Mouse (Mus musculus): Measurements from ENCODE around the gene Calb2. TPM values are rescaled to one million over a fixed set of nuclear protein-coding genes. Genes with fewer than 3 reads are reported as not detected.

Gene Calb2
- polyA plus RNA-seq (2015; fragmentation: Nextera tagmentation; extraction: Ambion mirVana): 24.6 and 37.7 TPM in 2 replicates

- Histone ChIP-seq H3K4me1 (peaks cover 7% of the 10 kb centered on the region; the same call in 1 of the 2 replicates), H3K27me3 (peaks cover 39% of the 10 kb centered on the region), H3K36me3 (no peaks in the 10 kb centered on the region), H3K27ac (replicated peaks) (no peak within 1 kb of the TSS), H3K4me2 (replicated peaks) (peak within 1 kb of the TSS; percentile 30), H3K4me3 (replicated peaks) (peak within 1 kb of the TSS; percentile 24; the same call in 1 of the 2 replicates), H3K9me3 (replicated peaks) (no peaks in the 10 kb centered on the region), H3K9ac (no peak within 1 kb of the TSS)
- under 1% methylated on average over 33 of the region's 33 CpGs for WGBS
- peak; percentile 58; the same call in 1 of the 2 replicates for ATAC-seq (ENCODE audit: insufficient number of reproducible peaks, low FRiP score, low TSS enrichment, low read depth)
These were observed at the start of gene Calb2 for GRCm38 (mm10) chr8:110168046-110168445. Calb2 (minus strand) TSS chr8:110168210.

DNA sequence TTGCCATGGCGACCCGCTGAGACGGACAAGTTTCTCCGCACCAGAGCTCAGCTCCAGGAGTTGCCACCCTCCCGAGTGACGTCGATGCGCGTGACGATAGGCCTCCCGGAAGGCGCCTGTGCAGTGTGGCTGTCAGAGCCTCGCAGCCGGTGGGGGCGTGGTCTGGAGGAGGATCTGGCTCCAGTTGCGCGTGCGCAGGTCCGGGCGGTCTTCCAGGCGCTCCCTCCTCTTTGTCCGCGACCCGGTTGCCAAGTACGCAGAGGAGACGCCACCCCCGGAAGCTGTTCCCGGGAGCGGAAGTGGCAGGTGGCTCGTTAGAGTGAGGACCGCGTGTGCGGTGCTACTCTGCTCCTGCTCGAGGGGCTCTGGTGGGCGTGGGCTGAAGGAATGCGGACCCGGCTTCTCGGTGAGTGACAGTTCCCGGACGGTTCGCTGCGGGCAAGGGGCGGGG lies 49.7 kb upstream of the Calb2 start:
- ATAC-seq (ENCODE audit: insufficient number of reproducible peaks, low FRiP score, low TSS enrichment, low read depth): peak; percentile 99
- WGBS: under 1% methylated on average over 43 of the region's 43 CpGs
- peaks cover 10% of the 10 kb centered on the region for H3K4me1 ChIP-seq
- peak overlapping the region; percentile 60 for H3K4me2 ChIP-seq (replicated peaks)
- H3K9me3 ChIP-seq (replicated peaks): no peaks in the 10 kb centered on the region
- H3K4me3 ChIP-seq (replicated peaks): peak overlapping the region; percentile 59
- no peaks in the 10 kb centered on the region for H3K27me3 ChIP-seq
- no peak overlapping the region for H3K27ac ChIP-seq (replicated peaks)
- 0 out of 2 replicates have a peak overlapping the region, but pooled peaks have one; percentile 13 for H3K9ac ChIP-seq
- H3K36me3 ChIP-seq: peaks cover 21% of the 10 kb centered on the region

DNA sequence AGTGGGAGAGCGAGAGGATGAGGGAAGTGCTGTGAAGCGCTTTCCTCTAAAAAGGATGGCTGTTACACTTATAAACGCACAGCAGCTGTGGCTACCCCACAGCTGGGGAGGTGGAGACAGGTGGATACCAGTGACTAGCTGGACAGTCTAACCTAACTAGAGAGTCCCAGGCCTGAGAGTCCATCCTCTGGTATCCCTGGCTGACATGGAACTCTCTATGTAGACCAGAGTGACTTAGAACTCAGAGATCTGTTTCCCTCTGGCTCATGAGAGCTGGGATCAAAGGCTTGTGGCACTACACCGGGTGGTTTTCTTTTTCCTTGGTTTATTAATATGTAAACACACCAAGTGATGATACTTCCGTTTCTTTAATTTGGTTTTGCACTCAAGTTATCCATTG lies 49.2 kb upstream of the Calb2 start:
- H3K9me3 ChIP-seq (replicated peaks): no peaks in the 10 kb centered on the region
- H3K27ac ChIP-seq (replicated peaks): no peak overlapping the region
- H3K4me2 ChIP-seq (replicated peaks): peak overlapping the region; percentile 60
- peaks cover 16% of the 10 kb centered on the region for H3K36me3 ChIP-seq
- no peak overlapping the region for H3K9ac ChIP-seq
- WGBS: 28% methylated on average over 5 of the region's 5 CpGs
- H3K4me3 ChIP-seq (replicated peaks): peak overlapping the region; percentile 59
- no peaks in the 10 kb centered on the region for H3K27me3 ChIP-seq
- H3K4me1 ChIP-seq: peaks cover 10% of the 10 kb centered on the region
- no peak for ATAC-seq (ENCODE audit: insufficient number of reproducible peaks, low FRiP score, low TSS enrichment, low read depth)

GRCm38 (mm10) chr8:110216253-110216652 lies 48.2 kb upstream of the Calb2 start:
- ATAC-seq (ENCODE audit: insufficient number of reproducible peaks, low FRiP score, low TSS enrichment, low read depth): no peak
- WGBS: 67% methylated on average over 5 of the region's 5 CpGs
- no peak overlapping the region for H3K27ac ChIP-seq (replicated peaks)
- H3K9me3 ChIP-seq (replicated peaks): no peaks in the 10 kb centered on the region
- H3K4me2 ChIP-seq (replicated peaks): no peak overlapping the region
- H3K27me3 ChIP-seq: no peaks in the 10 kb centered on the region
- H3K4me1 ChIP-seq: peaks cover 10% of the 10 kb centered on the region
- peaks cover 6% of the 10 kb centered on the region; the same call in 1 of the 2 replicates for H3K36me3 ChIP-seq
- H3K9ac ChIP-seq: no peak overlapping the region
- H3K4me3 ChIP-seq (replicated peaks): no peak overlapping the region

GRCm38 (mm10) chr8:110215365-110215764 lies 47.4 kb upstream of the Calb2 start, which contains the start of gene Cmtr2:
Cmtr2 (plus strand) TSS chr8:110215665.
- Histone ChIP-seq H3K4me3 (replicated peaks) (no peak within 1 kb of the TSS), H3K27ac (replicated peaks) (no peak within 1 kb of the TSS), H3K9ac (no peak within 1 kb of the TSS), H3K4me2 (replicated peaks) (no peak within 1 kb of the TSS), H3K27me3 (no peaks in the 10 kb centered on the region), H3K36me3 (no peaks in the 10 kb centered on the region), H3K4me1 (peaks cover 10% of the 10 kb centered on the region), H3K9me3 (replicated peaks) (no peaks in the 10 kb centered on the region)
- WGBS: 65% methylated on average over 7 of the region's 7 CpGs
- no peak for ATAC-seq (ENCODE audit: insufficient number of reproducible peaks, low FRiP score, low TSS enrichment, low read depth)

GRCm38 (mm10) chr8:110201806-110202205 lies 33.8 kb upstream of the Calb2 start:
- no peaks in the 10 kb centered on the region for H3K9me3 ChIP-seq (replicated peaks)
- 22% methylated on average over 11 of the region's 11 CpGs for WGBS
- H3K27ac ChIP-seq (replicated peaks): no peak overlapping the region
- no peak overlapping the region for H3K9ac ChIP-seq
- H3K27me3 ChIP-seq: no peaks in the 10 kb centered on the region
- no peak overlapping the region for H3K4me2 ChIP-seq (replicated peaks)
- ATAC-seq (ENCODE audit: insufficient number of reproducible peaks, low FRiP score, low TSS enrichment, low read depth): no peak
- no peaks in the 10 kb centered on the region for H3K36me3 ChIP-seq
- no peak overlapping the region for H3K4me3 ChIP-seq (replicated peaks)
- no peaks in the 10 kb centered on the region for H3K4me1 ChIP-seq

- ATAC-seq (ENCODE audit: insufficient number of reproducible peaks, low FRiP score, low TSS enrichment, low read depth): no peak
- Histone ChIP-seq H3K4me1 (no peaks in the 10 kb centered on the region), H3K27ac (replicated peaks) (no peak overlapping the region), H3K4me2 (replicated peaks) (no peak overlapping the region), H3K36me3 (no peaks in the 10 kb centered on the region), H3K9me3 (replicated peaks) (no peaks in the 10 kb centered on the region), H3K9ac (no peak overlapping the region), H3K4me3 (replicated peaks) (no peak overlapping the region), H3K27me3 (no peaks in the 10 kb centered on the region)
- under 1% methylated on average over 5 of the region's 5 CpGs for WGBS
These were observed 28.7 kb upstream of the Calb2 start for GRCm38 (mm10) chr8:110196678-110197077.

DNA sequence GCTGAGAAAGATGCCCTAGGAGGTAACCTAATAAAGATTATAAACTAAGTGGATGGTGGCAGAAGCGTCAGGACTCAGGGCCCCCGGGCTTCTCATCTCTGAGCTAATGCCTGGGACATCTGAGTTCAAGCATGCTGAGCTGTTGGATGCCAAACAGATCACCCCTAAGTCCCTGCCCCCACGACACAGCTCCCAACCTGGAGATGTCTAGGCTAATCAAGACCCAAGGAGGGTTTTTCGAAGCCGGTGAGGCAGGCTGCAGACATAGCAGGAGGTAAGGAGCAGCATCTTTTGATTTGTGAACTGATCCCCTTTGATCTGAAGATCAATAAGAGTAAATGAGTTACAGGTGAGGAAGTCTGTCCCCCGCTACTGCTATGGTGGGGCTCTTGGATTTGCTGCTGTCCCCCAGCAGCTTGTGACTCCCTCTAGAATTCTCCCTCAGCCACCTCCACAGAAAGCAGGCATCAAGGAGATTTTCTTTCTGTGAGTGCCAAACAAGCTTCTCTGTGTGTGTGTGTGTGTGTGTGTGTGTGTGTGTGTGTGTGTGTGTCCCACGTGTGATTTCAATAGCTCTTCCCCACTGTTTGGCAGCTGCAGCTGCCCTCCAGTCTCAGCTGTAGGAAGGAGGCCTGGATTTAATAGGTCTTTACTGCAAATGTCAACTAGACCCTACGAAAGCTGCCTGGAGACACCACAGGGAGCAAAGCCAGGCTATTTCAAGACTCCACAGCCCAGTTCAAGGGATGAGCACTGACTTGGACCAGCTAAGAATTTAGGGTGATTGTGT lies 21.1 kb upstream of the Calb2 start:
- no peak for ATAC-seq (ENCODE audit: insufficient number of reproducible peaks, low FRiP score, low TSS enrichment, low read depth)
- 12% methylated on average over 8 of the region's 8 CpGs for WGBS
- Histone ChIP-seq H3K9ac (no peak overlapping the region), H3K4me1 (no peaks in the 10 kb centered on the region), H3K27ac (replicated peaks) (no peak overlapping the region), H3K36me3 (no peaks in the 10 kb centered on the region), H3K27me3 (0 out of 2 replicates have a peak, but pooled peaks cover under 1% of the 10 kb centered on the region), H3K9me3 (replicated peaks) (no peaks in the 10 kb centered on the region), H3K4me3 (replicated peaks) (no peak overlapping the region), H3K4me2 (replicated peaks) (no peak overlapping the region)

DNA sequence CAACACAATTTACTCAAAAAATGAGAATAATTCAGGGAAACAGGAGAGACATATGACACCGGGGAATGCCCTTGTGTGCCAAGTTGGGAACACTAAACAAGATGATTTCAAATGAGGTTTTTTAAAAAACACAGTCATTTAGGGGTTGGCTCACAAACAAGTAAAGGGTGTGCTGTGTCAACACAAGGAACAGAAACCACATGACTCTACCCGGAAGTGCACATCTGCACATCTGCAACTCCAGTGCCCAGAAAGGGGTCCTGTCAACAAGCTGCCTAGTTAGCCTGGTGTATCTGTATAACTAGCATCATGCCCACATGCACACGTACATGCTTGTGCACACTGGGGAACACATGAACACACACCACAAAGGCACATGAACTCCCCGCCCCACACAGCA lies 17.5 kb upstream of the Calb2 start:
- Histone ChIP-seq H3K27ac (replicated peaks) (no peak overlapping the region), H3K36me3 (no peaks in the 10 kb centered on the region), H3K4me3 (replicated peaks) (no peak overlapping the region), H3K9me3 (replicated peaks) (no peaks in the 10 kb centered on the region), H3K4me2 (replicated peaks) (no peak overlapping the region), H3K27me3 (peaks cover 5% of the 10 kb centered on the region; the same call in 1 of the 2 replicates), H3K4me1 (no peaks in the 10 kb centered on the region), H3K9ac (no peak overlapping the region)
- WGBS: 57% methylated on average over 4 of the region's 4 CpGs
- no peak for ATAC-seq (ENCODE audit: insufficient number of reproducible peaks, low FRiP score, low TSS enrichment, low read depth)

GRCm38 (mm10) chr8:110183748-110184147 lies 15.7 kb upstream of the Calb2 start:
- no peak overlapping the region for H3K4me3 ChIP-seq (replicated peaks)
- 22% methylated on average over 11 of the region's 11 CpGs for WGBS
- H3K4me2 ChIP-seq (replicated peaks): no peak overlapping the region
- no peak for ATAC-seq (ENCODE audit: insufficient number of reproducible peaks, low FRiP score, low TSS enrichment, low read depth)
- no peak overlapping the region for H3K9ac ChIP-seq
- no peaks in the 10 kb centered on the region for H3K4me1 ChIP-seq
- no peak overlapping the region for H3K27ac ChIP-seq (replicated peaks)
- no peaks in the 10 kb centered on the region for H3K9me3 ChIP-seq (replicated peaks)
- peaks cover 5% of the 10 kb centered on the region; the same call in 1 of the 2 replicates for H3K27me3 ChIP-seq
- H3K36me3 ChIP-seq: no peaks in the 10 kb centered on the region

DNA sequence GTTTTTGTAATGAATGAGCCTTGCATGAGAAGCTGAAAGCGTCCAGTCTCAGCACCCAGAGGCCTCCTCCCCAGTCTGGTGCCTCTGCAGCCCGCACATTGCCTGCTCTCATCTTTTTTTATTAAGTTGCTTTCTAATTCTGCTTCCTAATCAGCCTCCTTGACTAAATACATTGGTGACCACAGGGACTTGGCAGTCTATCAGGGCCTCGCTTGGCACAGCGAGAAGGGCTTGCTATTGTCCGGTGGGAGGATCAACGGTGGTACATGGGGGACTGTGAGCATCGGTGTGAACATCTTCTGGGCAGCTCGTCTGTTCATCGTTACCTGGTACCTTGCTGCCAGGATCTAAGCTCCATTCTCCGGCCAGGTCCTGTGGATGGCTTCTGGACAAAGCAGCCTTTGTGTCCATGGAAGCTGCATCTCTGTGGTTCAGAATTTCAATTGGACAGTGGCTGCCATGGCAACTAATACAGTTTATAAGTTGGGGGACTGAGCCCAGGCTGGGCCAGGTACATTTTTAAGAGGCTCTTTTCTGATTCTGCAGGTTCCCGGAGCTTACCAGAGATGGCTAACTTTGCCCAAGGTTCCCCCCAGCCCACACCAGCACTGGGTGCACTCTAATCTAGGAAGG lies 14.8 kb upstream of the Calb2 start:
- H3K9me3 ChIP-seq (replicated peaks): no peaks in the 10 kb centered on the region
- ATAC-seq (ENCODE audit: insufficient number of reproducible peaks, low FRiP score, low TSS enrichment, low read depth): no peak
- H3K27ac ChIP-seq (replicated peaks): no peak overlapping the region
- 65% methylated on average over 11 of the region's 11 CpGs for WGBS
- no peaks in the 10 kb centered on the region for H3K36me3 ChIP-seq
- H3K4me3 ChIP-seq (replicated peaks): no peak overlapping the region
- peaks cover 5% of the 10 kb centered on the region; the same call in 1 of the 2 replicates for H3K27me3 ChIP-seq
- H3K9ac ChIP-seq: no peak overlapping the region
- H3K4me2 ChIP-seq (replicated peaks): no peak overlapping the region
- H3K4me1 ChIP-seq: peaks cover under 1% of the 10 kb centered on the region; the same call in 1 of the 2 replicates

Data from embryonic facial prominence, embryonic 15.5 days (tissue).